Mouse (Mus musculus) embryonic facial prominence, embryonic 14.5 days (tissue): ENCODE data around the gene Ptprt. TPM values are rescaled to one million over a fixed set of nuclear protein-coding genes. Genes with fewer than 3 reads are reported as not detected.
A peak's percentile ranks its signal among the peaks of the same experiment; 100 is the strongest.
"Not testable (repeated sequence)": the region's sequence is repeated elsewhere in the genome, so short reads cannot be mapped to it uniquely, and the experiment has no call there.

Experiments
- ATAC-seq: fragments of 200-750 bp; cut with Nextera tagmentation; 2 replicates; pipeline ENCODE4 v1.8.0; 2017; ENCODE audit warnings: low read depth, moderate number of reproducible peaks, moderate TSS enrichment
- DNase-seq: peaks from one replicate; pipeline ENCODE4 v3.0.0-alpha.2; 2015; ENCODE audit warnings: low spot score
- H3K27ac ChIP-seq: fragments of 300-500 bp; sonication (generic); replicated peaks from 2 replicates; pipeline ENCODE4 v1.5.1; 2014; ENCODE audit warnings: low read depth, mild to moderate bottlenecking, low read length, moderate library complexity
- H3K27me3 ChIP-seq: fragments of 300-500 bp; sonication (generic); replicated peaks from 2 replicates; pipeline ENCODE4 v1.6.1; 2014; ENCODE audit warnings: low read length; ENCODE audit not compliant: control insufficient read depth, insufficient read depth
- H3K36me3 ChIP-seq: fragments of 300-500 bp; sonication (generic); 2 replicates; pipeline ENCODE4 v1.6.1; 2014; ENCODE audit warnings: low read length, mixed read lengths; ENCODE audit not compliant: control insufficient read depth, insufficient read depth
- H3K4me1 ChIP-seq: fragments of 300-500 bp; sonication (generic); 2 replicates; pipeline ENCODE4 v1.6.1; 2014; ENCODE audit warnings: antibody characterized with exemption, low read length; ENCODE audit not compliant: control insufficient read depth, insufficient read depth
- H3K4me2 ChIP-seq: fragments of 300-500 bp; sonication (generic); 2 replicates; pipeline ENCODE4 v1.6.1; 2014; ENCODE audit warnings: low read depth, mild to moderate bottlenecking, low read length, moderate library complexity, mixed read lengths
- H3K4me3 ChIP-seq: fragments of 300-500 bp; sonication (generic); 2 replicates; pipeline ENCODE4 v1.5.1; 2014; ENCODE audit warnings: low read depth, mild to moderate bottlenecking, low read length
- H3K9ac ChIP-seq: fragments of 300-500 bp; sonication (generic); 2 replicates; pipeline ENCODE4 v1.6.1; 2014; ENCODE audit warnings: low read depth, mild to moderate bottlenecking, low read length, moderate library complexity, mixed read lengths
- H3K9me3 ChIP-seq: fragments of 300-500 bp; sonication (generic); 2 replicates; pipeline ENCODE4 v1.6.1; 2016; ENCODE audit warnings: low read length; ENCODE audit not compliant: control insufficient read depth
- WGBS: fragments of 180-500 bp; shearing (Covaris S2); extraction: QIAGEN DNeasy Blood & Tissue Kit; methylation state at CpG from one replicate; pipeline ENCODE4 v1.1.7; 2014; 5-methylcytosine and 5-hydroxymethylcytosine counted together
- polyA plus RNA-seq: library from polyadenylated mRNA; unstranded; fragments of >200 nt; fragmentation: Nextera tagmentation; extraction: Ambion mirVana; gene quantifications from 2 replicates; pipeline ENCODE4 v1.2.1, GENCODE M21; 2014

Ptprt gene
- polyA plus RNA-seq, 1 experiment from 2014 or later, result 3.0 TPM

- H3K4me1 ChIP-seq, result no peaks in the 10 kb centered on the region
- no peak overlapping the region for H3K27ac ChIP-seq
- DNase-seq, result no peak
- WGBS, result 9% methylated on average over 2 of the region's 2 CpGs
- H3K9me3 ChIP-seq, result no peaks in the 10 kb centered on the region
- no peak for ATAC-seq
- H3K27me3 ChIP-seq, result no peaks in the 10 kb centered on the region
- no peak overlapping the region for H3K9ac ChIP-seq
- H3K36me3 ChIP-seq, result no peaks in the 10 kb centered on the region
- no peak overlapping the region for H3K4me3 ChIP-seq
- no peak overlapping the region for H3K4me2 ChIP-seq
These were observed 448.6 kb downstream of the Ptprt start for GRCm38 (mm10) chr2:162212397-162212796.

- Histone ChIP-seq H3K9me3 (no peaks in the 10 kb centered on the region), H3K36me3 (no peaks in the 10 kb centered on the region), H3K4me1 (no peaks in the 10 kb centered on the region), H3K27me3 (no peaks in the 10 kb centered on the region), H3K27ac (no peak overlapping the region), H3K9ac (no peak overlapping the region), H3K4me2 (no peak overlapping the region), H3K4me3 (no peak overlapping the region)
- WGBS, result 61% methylated on average over 6 of the region's 6 CpGs
- DNase-seq (peak; percentile 22), ATAC-seq (no peak)
These were observed 450.4 kb downstream of the Ptprt start for GRCm38 (mm10) chr2:162210564-162210963.

GRCm38 (mm10) chr2:162197316-162197715 lies 463.6 kb downstream of the Ptprt start:
- DNase-seq, result peak; percentile 82
- Histone ChIP-seq H3K4me2 (no peak overlapping the region), H3K27me3 (no peaks in the 10 kb centered on the region), H3K9me3 (no peaks in the 10 kb centered on the region), H3K9ac (no peak overlapping the region), H3K4me3 (no peak overlapping the region), H3K36me3 (no peaks in the 10 kb centered on the region), H3K4me1 (0 out of 2 replicates have a peak, but pooled peaks cover 4% of the 10 kb centered on the region), H3K27ac (no peak overlapping the region)
- WGBS, result 52% methylated on average over 5 of the region's 5 CpGs
- ATAC-seq, result no peak

- Histone ChIP-seq H3K4me3 (no peak overlapping the region), H3K27me3 (no peaks in the 10 kb centered on the region), H3K4me2 (no peak overlapping the region), H3K4me1 (no peaks in the 10 kb centered on the region), H3K27ac (no peak overlapping the region), H3K9me3 (no peaks in the 10 kb centered on the region), H3K36me3 (no peaks in the 10 kb centered on the region), H3K9ac (no peak overlapping the region)
- ATAC-seq (no peak), DNase-seq (peak; percentile 26)
- WGBS, result 67% methylated on average over 20 of the region's 20 CpGs
These were observed 478.1 kb downstream of the Ptprt start for GRCm38 (mm10) chr2:162182621-162183475.

GRCm38 (mm10) chr2:162181826-162182225 lies 479.1 kb downstream of the Ptprt start:
- WGBS, result 86% methylated on average over 2 of the region's 2 CpGs
- Histone ChIP-seq H3K27ac (no peak overlapping the region), H3K27me3 (no peaks in the 10 kb centered on the region), H3K4me2 (no peak overlapping the region), H3K9ac (no peak overlapping the region), H3K36me3 (no peaks in the 10 kb centered on the region), H3K9me3 (no peaks in the 10 kb centered on the region), H3K4me1 (no peaks in the 10 kb centered on the region), H3K4me3 (no peak overlapping the region)
- DNase-seq (no peak), ATAC-seq (no peak)

- no peak overlapping the region for H3K4me2 ChIP-seq
- ATAC-seq, result no peak
- no peaks in the 10 kb centered on the region for H3K27me3 ChIP-seq
- no peak for DNase-seq
- no peak overlapping the region for H3K4me3 ChIP-seq
- no peaks in the 10 kb centered on the region for H3K36me3 ChIP-seq
- no peaks in the 10 kb centered on the region for H3K9me3 ChIP-seq
- no peaks in the 10 kb centered on the region for H3K4me1 ChIP-seq
- no peak overlapping the region for H3K9ac ChIP-seq
- 77% methylated on average over 1 of the region's 1 CpGs for WGBS
- no peak overlapping the region for H3K27ac ChIP-seq
These were observed 488.4 kb downstream of the Ptprt start for GRCm38 (mm10) chr2:162172529-162172928.

GRCm38 (mm10) chr2:162141845-162142411 lies 519.0 kb downstream of the Ptprt start:
- ATAC-seq (no peak), DNase-seq (no peak)
- Histone ChIP-seq H3K36me3 (no peaks in the 10 kb centered on the region), H3K4me1 (no peaks in the 10 kb centered on the region), H3K4me2 (no peak overlapping the region), H3K27me3 (no peaks in the 10 kb centered on the region), H3K27ac (no peak overlapping the region), H3K9me3 (no peaks in the 10 kb centered on the region), H3K4me3 (no peak overlapping the region), H3K9ac (no peak overlapping the region)
- 91% methylated on average over 3 of the region's 3 CpGs for WGBS

GRCm38 (mm10) chr2:162136176-162136575 lies 524.8 kb downstream of the Ptprt start:
- WGBS, result 95% methylated on average over 3 of the region's 3 CpGs
- DNase-seq, H3K4me1 ChIP-seq, H3K36me3 ChIP-seq, H3K9me3 ChIP-seq, H3K27me3 ChIP-seq, ATAC-seq, H3K4me2 ChIP-seq, H3K4me3 ChIP-seq, H3K27ac ChIP-seq, H3K9ac ChIP-seq: not testable (repeated sequence)
